Mouse (Mus musculus) heart, embryonic 16.5 days (tissue): Measurements from ENCODE around the gene N4bp3. TPM values are rescaled to one million over a fixed set of nuclear protein-coding genes. Genes with fewer than 3 reads are reported as not detected.
A peak's percentile ranks its signal among the peaks of the same experiment; 100 is the strongest.
"Not testable (repeated sequence)": the region's sequence is repeated elsewhere in the genome, so short reads cannot be mapped to it uniquely, and the experiment has no call there.

Experiments used
- ATAC-seq: fragments of 200-750 bp; cut with Nextera tagmentation; replicated peaks from 2 replicates; pipeline ENCODE4 v1.8.0; 2017; ENCODE audit warnings: moderate number of reproducible peaks; ENCODE audit not compliant: insufficient read depth, low FRiP score; ENCODE audit errors: extremely low read depth
- H3K27ac ChIP-seq: fragments of 300-500 bp; sonication (generic); 2 replicates; pipeline ENCODE4 v1.5.1; 2014; ENCODE audit warnings: mild to moderate bottlenecking, low read length, control low read depth, moderate library complexity
- H3K27me3 ChIP-seq: fragments of 300-500 bp; sonication (generic); 2 replicates; pipeline ENCODE4 v1.6.1; 2014; ENCODE audit warnings: low read length, mixed read lengths; ENCODE audit not compliant: control insufficient read depth, insufficient read depth
- H3K36me3 ChIP-seq: fragments of 300-500 bp; sonication (generic); 2 replicates; pipeline ENCODE4 v1.6.1; 2014; ENCODE audit not compliant: control insufficient read depth, insufficient read depth
- H3K4me1 ChIP-seq: fragments of 300-500 bp; sonication (generic); 2 replicates; pipeline ENCODE4 v1.6.1; 2014; ENCODE audit warnings: low read length, mixed read lengths; ENCODE audit not compliant: control insufficient read depth, insufficient read depth
- H3K4me2 ChIP-seq: fragments of 300-500 bp; sonication (generic); 2 replicates; pipeline ENCODE4 v1.6.1; 2014; ENCODE audit warnings: low read depth, mild to moderate bottlenecking, control low read depth, low read length
- H3K4me3 ChIP-seq: fragments of 300-500 bp; sonication (generic); 2 replicates; pipeline ENCODE4 v1.5.1; 2014; ENCODE audit warnings: mild to moderate bottlenecking, control low read depth, low read length
- H3K9ac ChIP-seq: fragments of 300-500 bp; sonication (generic); 2 replicates; pipeline ENCODE4 v1.6.1; 2014; ENCODE audit warnings: low read length, control low read depth
- H3K9me3 ChIP-seq: fragments of 300-500 bp; sonication (generic); replicated peaks from 2 replicates; pipeline ENCODE4 v1.6.1; 2016; ENCODE audit warnings: low read length; ENCODE audit not compliant: control insufficient read depth
- WGBS: fragments of 180-500 bp; shearing (Covaris S2); extraction: QIAGEN DNeasy Blood & Tissue Kit; methylation state at CpG from one replicate; pipeline ENCODE4 v1.1.7; 2014; 5-methylcytosine and 5-hydroxymethylcytosine counted together
- polyA plus RNA-seq: library from polyadenylated mRNA; unstranded; fragments of >200 nt; fragmentation: Nextera tagmentation; extraction: Ambion mirVana; gene quantifications from 2 replicates; pipeline ENCODE4 v1.2.1, GENCODE M21; 2015

Gene N4bp3
- polyA plus RNA-seq, 1 experiment from 2014 or later, result 21.6 TPM

GRCm38 (mm10) chr11:51636323-51636684 lies 14.3 kb downstream of the N4bp3 start:
- WGBS, result 5% methylated on average over 6 of the region's 6 CpGs
- Histone ChIP-seq H3K27ac (peak overlapping the region; percentile 83), H3K4me3 (peak overlapping the region; percentile 60), H3K4me1 (peaks cover 19% of the 10 kb centered on the region), H3K9ac (peak overlapping the region; percentile 75), H3K4me2 (peak overlapping the region; percentile 92), H3K36me3 (no peaks in the 10 kb centered on the region), H3K27me3 (no peaks in the 10 kb centered on the region), H3K9me3 (no peaks in the 10 kb centered on the region)
- ATAC-seq, result no peak

DNA sequence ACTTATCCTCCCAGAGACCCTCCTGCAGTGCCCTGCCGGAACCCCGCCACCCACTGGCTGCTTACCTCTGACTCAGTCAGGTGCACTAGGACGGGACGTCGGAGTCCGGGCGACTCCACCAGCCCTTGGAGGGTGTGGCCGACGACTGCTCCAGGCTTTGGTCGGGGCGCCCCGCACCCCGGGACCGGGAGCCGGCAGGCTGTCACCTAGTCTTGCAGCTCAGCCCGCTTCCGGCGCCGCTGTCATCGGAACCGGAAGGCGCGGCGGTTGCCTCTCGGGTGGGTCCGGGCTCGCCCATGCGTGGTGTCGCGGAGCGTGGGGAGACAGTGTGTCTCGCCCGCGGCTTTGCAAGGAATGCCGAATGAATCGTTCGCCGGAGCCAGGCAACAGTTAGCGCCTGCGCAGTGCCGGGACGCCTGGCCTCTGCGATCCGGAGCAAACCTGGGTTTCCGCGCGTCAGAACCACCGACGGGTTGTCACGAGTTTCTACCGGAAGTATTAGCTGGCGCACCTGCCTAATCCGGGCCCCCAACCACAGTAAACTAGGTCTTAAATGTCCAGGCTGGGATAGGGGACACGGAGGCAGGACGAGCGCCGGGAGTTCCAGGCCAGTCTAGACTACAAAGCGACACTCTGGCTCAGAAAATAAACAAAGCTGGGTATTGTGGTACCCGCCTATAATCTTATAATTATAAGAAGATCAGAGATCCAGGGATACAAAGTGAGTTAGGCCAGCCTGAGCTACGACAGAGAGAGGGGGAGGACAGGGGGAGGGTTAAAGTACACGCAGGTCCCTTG lies 14.9 kb downstream of the N4bp3 start, which contains the start of gene Rmnd5b:
Gene Rmnd5b, minus strand, starts transcription at position 372 of the 798 bp plus-strand sequence.
- H3K9ac ChIP-seq, result peak within 1 kb of the TSS; percentile 75
- H3K27ac ChIP-seq, result peak within 1 kb of the TSS; percentile 83
- peak; percentile 77 for ATAC-seq
- peak within 1 kb of the TSS; percentile 60 for H3K4me3 ChIP-seq
- H3K4me1 ChIP-seq, result peaks cover 17% of the 10 kb centered on the region
- no peaks in the 10 kb centered on the region for H3K9me3 ChIP-seq
- H3K36me3 ChIP-seq, result no peaks in the 10 kb centered on the region
- no peaks in the 10 kb centered on the region for H3K27me3 ChIP-seq
- WGBS, result under 1% methylated on average over 61 of the region's 61 CpGs
- peak within 1 kb of the TSS; percentile 92 for H3K4me2 ChIP-seq

DNA sequence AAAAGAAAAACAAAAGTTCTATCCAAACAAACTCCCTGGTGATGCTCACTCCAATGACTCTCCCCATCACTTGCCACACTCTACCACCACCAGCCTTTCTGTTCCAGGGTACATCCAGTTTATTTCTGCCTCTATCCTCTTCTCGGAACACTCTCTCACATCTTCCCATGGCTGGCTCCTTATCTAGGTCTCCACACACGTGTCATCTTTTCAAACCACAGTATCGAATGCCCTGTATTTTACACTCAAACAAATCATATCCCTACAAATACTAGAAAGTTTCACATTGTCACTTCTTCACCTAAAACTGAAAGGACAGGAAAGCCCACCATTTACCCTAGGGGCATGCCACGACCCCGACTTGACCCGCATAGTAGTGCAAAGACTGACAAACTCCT lies 15.5 kb downstream of the N4bp3 start:
- Histone ChIP-seq H3K4me1 (peaks cover 16% of the 10 kb centered on the region), H3K27ac (peak overlapping the region; percentile 83), H3K9ac (peak overlapping the region; percentile 75), H3K4me3 (peak overlapping the region; percentile 60), H3K4me2 (peak overlapping the region; percentile 92), H3K27me3 (no peaks in the 10 kb centered on the region), H3K36me3 (no peaks in the 10 kb centered on the region), H3K9me3 (no peaks in the 10 kb centered on the region)
- no peak for ATAC-seq
- 7% methylated on average over 6 of the region's 6 CpGs for WGBS

GRCm38 (mm10) chr11:51633721-51634120 lies 16.9 kb downstream of the N4bp3 start:
- no peak overlapping the region for H3K27ac ChIP-seq
- H3K27me3 ChIP-seq, result no peaks in the 10 kb centered on the region
- no peaks in the 10 kb centered on the region for H3K9me3 ChIP-seq
- ATAC-seq, result no peak
- H3K4me2 ChIP-seq, result no peak overlapping the region
- peaks cover 18% of the 10 kb centered on the region for H3K4me1 ChIP-seq
- WGBS, result 79% methylated on average over 3 of the region's 3 CpGs
- H3K9ac ChIP-seq, result no peak overlapping the region
- 0 out of 2 replicates have a peak, but pooled peaks cover 2% of the 10 kb centered on the region for H3K36me3 ChIP-seq
- H3K4me3 ChIP-seq, result no peak overlapping the region

DNA sequence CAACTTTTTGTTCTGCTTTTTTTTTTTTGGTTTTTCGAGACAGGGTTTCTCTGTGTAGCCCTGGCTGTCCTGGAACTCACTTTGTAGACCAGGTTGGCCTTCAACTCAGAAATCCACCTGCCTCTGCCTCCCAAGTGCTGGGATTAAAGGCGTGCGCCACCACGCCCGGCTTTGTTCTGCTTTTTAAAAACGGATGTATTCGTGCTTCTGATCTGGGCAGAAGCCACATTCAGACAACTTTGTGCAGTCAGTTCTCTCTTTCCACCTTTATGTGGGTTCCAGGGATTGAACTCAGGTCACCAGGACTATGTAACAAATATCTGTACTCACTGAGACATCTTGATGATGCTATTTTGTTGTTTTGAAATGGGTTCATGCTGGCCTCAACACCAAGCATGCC lies 17.4 kb downstream of the N4bp3 start:
- WGBS, result 91% methylated on average over 7 of the region's 7 CpGs

DNA sequence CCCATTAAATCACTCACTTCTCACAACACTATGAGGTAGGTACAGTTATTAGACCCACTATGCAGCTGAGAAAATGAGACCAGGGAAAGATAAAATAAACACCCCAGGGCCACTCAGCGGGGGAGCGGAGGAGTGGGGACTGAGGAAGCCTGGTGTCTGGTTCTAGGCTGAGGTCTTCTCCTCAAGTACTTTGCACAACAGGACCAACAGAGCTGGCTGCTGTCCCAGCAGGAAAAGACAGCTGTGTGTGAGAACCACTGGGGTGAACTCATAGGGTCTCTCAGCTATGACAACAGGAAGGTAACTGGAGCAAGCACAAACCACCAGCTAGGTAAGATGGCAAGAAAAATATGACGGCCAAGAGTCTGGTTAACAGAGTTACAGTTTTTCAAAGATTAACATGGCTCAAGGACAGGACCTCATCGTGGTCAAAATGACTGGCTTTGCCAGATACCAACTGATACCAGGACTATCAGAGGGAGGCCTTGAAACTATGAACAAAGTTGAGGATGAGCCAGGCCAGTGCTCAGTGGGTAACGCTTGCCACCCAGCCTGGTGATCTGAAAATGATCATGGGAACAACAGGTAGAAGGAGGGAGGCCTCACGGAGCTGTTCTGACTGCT lies 18.4 kb downstream of the N4bp3 start:
- Histone ChIP-seq H3K4me2 (no peak overlapping the region), H3K4me3 (no peak overlapping the region), H3K27me3 (no peaks in the 10 kb centered on the region), H3K9ac (no peak overlapping the region), H3K27ac (0 out of 2 replicates have a peak overlapping the region, but pooled peaks have one; percentile 5), H3K36me3 (peaks cover 6% of the 10 kb centered on the region; the same call in 1 of the 2 replicates), H3K9me3 (no peaks in the 10 kb centered on the region), H3K4me1 (peaks cover 18% of the 10 kb centered on the region)
- ATAC-seq, result no peak
- 79% methylated on average over 6 of the region's 6 CpGs for WGBS

More for the DNA sequence above, 17.4 kb downstream of the N4bp3 start:
- H3K4me2 ChIP-seq, ATAC-seq, H3K9ac ChIP-seq, H3K9me3 ChIP-seq, H3K4me3 ChIP-seq, H3K36me3 ChIP-seq, H3K27ac ChIP-seq, H3K27me3 ChIP-seq: not testable (repeated sequence)
- peaks cover 18% of the 10 kb centered on the region for H3K4me1 ChIP-seq

DNA sequence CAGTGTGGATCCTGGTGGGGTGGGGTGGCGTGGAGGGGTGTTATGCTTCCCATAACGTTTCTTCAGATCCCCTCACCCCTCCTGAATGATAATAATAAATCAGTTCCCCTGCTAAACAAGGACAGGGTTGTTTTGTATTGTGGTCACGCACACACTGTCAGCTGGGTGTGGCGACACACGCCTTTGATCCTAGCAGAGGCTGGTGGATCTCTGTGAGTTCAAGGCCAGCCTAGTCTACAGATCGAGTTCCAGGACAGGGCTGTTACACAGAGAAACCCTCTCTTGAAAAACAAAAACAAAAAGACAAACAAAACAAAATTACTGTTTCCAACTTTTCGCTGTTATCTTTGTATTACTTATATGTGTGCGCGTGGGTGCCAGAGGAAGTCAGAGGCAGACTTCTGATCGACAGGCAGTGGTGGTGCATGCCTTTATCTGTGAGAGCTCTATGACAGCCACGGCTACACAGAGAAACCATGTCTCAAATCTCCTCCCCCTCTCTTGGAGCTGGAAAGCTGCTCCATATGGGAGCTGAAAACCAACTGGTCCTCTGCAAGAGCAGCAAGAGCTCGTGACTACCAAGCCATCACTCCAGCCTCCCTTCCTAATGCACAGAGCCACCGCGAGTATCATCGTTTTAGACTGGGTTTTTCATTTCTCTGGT lies 20.9 kb downstream of the N4bp3 start:
- H3K9ac ChIP-seq, result no peak overlapping the region
- WGBS, result 73% methylated on average over 15 of the region's 15 CpGs
- H3K27ac ChIP-seq, result no peak overlapping the region
- H3K27me3 ChIP-seq, result no peaks in the 10 kb centered on the region
- no peaks in the 10 kb centered on the region for H3K9me3 ChIP-seq
- H3K4me1 ChIP-seq, result peaks cover 10% of the 10 kb centered on the region
- peaks cover 22% of the 10 kb centered on the region; the same call in 1 of the 2 replicates for H3K36me3 ChIP-seq
- H3K4me2 ChIP-seq, result no peak overlapping the region
- no peak overlapping the region for H3K4me3 ChIP-seq
- ATAC-seq, result no peak

DNA sequence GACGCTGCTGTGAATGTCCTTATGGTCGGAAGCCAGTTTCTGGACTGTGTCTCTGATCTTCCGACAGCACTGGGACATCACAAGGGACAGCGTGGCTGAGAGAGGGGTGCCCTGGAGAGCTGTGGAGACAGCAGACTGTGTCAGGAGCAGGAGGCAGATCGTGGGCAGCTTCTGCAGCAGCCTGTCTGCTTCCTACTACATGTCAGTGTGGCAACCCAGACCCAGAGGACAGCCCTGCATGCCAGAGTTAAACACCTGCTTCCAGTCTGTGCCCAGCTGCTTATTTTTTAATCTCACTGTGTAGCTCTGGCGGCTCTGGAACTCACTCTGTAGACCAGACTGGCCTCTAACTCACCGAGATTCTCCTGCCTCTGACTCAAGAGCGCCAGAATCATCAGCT lies 22.7 kb downstream of the N4bp3 start:
- Histone ChIP-seq H3K27ac (no peak overlapping the region), H3K4me3 (no peak overlapping the region), H3K27me3 (no peaks in the 10 kb centered on the region), H3K36me3 (peaks cover 40% of the 10 kb centered on the region), H3K9ac (no peak overlapping the region), H3K4me2 (no peak overlapping the region), H3K9me3 (no peaks in the 10 kb centered on the region), H3K4me1 (peaks cover 6% of the 10 kb centered on the region; the same call in 1 of the 2 replicates)
- 80% methylated on average over 8 of the region's 8 CpGs for WGBS
- ATAC-seq, result no peak

DNA sequence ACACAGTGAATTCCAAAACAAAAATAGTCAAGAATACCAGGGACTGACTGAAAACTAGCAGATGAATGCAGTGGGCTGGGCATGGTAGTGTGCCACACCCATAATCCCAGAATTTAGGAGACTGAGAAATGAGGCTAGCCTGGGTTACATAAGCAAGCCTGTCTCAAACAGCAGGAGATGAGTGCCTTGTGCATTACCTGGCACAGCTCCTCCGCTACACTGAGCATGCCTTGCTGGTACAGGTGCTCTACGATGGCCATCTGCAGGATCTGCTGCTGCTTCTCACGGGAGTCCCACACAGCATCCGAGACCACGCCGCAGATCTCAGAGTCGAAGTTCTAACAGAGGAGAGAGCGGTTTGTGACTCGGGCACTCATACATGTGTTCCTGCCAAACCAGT lies 23.2 kb downstream of the N4bp3 start:
- Histone ChIP-seq H3K4me3 (no peak overlapping the region), H3K4me1 (peaks cover 6% of the 10 kb centered on the region; the same call in 1 of the 2 replicates), H3K27ac (no peak overlapping the region), H3K27me3 (no peaks in the 10 kb centered on the region), H3K9ac (no peak overlapping the region), H3K4me2 (no peak overlapping the region), H3K9me3 (no peaks in the 10 kb centered on the region), H3K36me3 (peaks cover 45% of the 10 kb centered on the region)
- WGBS, result 93% methylated on average over 9 of the region's 9 CpGs
- ATAC-seq, result no peak
